Mouse (Mus musculus): Measurements from ENCODE around the gene Arhgdia.
A peak's percentile ranks its signal among the peaks of the same experiment; 100 is the strongest.

Arhgdia gene

GRCm38 (mm10) chr11:120581490-120582267, at the start of gene Arhgdia:
Gene Arhgdia, minus strand, starts transcription at chr11:120581624.
- peak; percentile 92 for DNase-seq

- peak; percentile 71 for DNase-seq
Measured at GRCm38 (mm10) chr11:120630401-120630871, 49.0 kb upstream of the Arhgdia start.

GRCm38 (mm10) chr11:120629911-120630310, 48.5 kb upstream of the Arhgdia start:
- peak; percentile 45 for DNase-seq

- DNase-seq, result peak; percentile 41
Measured at GRCm38 (mm10) chr11:120629341-120629730, 47.9 kb upstream of the Arhgdia start.

GRCm38 (mm10) chr11:120628601-120629340, 47.3 kb upstream of the Arhgdia start:
- no peak for DNase-seq

GRCm38 (mm10) chr11:120627468-120628300, 46.3 kb upstream of the Arhgdia start:
- no peak for DNase-seq

- DNase-seq, result no peak
Measured at GRCm38 (mm10) chr11:120626785-120627467, 45.5 kb upstream of the Arhgdia start.

GRCm38 (mm10) chr11:120625152-120625775, 43.8 kb upstream of the Arhgdia start, which contains the start of gene Sirt7:
Gene Sirt7, minus strand, starts transcription at chr11:120625240.
- DNase-seq, result no peak

GRCm38 (mm10) chr11:120624680-120625111, 43.3 kb upstream of the Arhgdia start:
- DNase-seq, result peak; percentile 92

GRCm38 (mm10) chr11:120623961-120624679, 42.7 kb upstream of the Arhgdia start:
- DNase-seq, result peak; percentile 80

GRCm38 (mm10) chr11:120622805-120623204, 41.4 kb upstream of the Arhgdia start:
- DNase-seq, result no peak

- no peak for DNase-seq
Measured at GRCm38 (mm10) chr11:120620195-120620594, 38.8 kb upstream of the Arhgdia start.

GRCm38 (mm10) chr11:120618619-120619535, 37.5 kb upstream of the Arhgdia start:
- DNase-seq, result no peak

- peak; percentile 95 for DNase-seq
Measured at GRCm38 (mm10) chr11:120617519-120618112, 36.2 kb upstream of the Arhgdia start, which contains the start of gene Pcyt2. Gene Pcyt2, minus strand, starts transcription at chr11:120617936.

- no peak for DNase-seq
Measured at GRCm38 (mm10) chr11:120616617-120617294, 35.3 kb upstream of the Arhgdia start.

GRCm38 (mm10) chr11:120615606-120616203, 34.3 kb upstream of the Arhgdia start:
- DNase-seq, result no peak

- no peak for DNase-seq
Measured at GRCm38 (mm10) chr11:120615167-120615566, 33.7 kb upstream of the Arhgdia start.

- no peak for DNase-seq
Measured at GRCm38 (mm10) chr11:120613976-120614375, 32.6 kb upstream of the Arhgdia start.

Data from lung, postnatal 10 days (tissue).